Mouse (Mus musculus) adrenal gland, postnatal 4 days (tissue): ENCODE data around the gene Brcc3. TPM values are rescaled to one million over a fixed set of nuclear protein-coding genes. Genes with fewer than 3 reads are reported as not detected.
A peak's percentile ranks its signal among the peaks of the same experiment; 100 is the strongest.

Experiments
- DNase-seq, 2 experiments: peaks; one replicate each; pipeline ENCODE4 v3.0.0; 2021 to 2022; ENCODE audit warnings: low spot score in 2 of 2, mixed read lengths in 2 of 2
- long read RNA-seq, 2 experiments: library from polyadenylated mRNA; stranded (forward); transcript quantifications; one replicate each; pipeline ENCODE4 v2.0.0; 2021
- total RNA-seq, 2 experiments: library from RNA; stranded (reverse); gene quantifications; 2 replicates each; pipeline ENCODE4 v1.2.3; 2021

The Brcc3 gene
- total RNA-seq, result 10 to 100 TPM; 33.3 to 36.7 TPM
- long read RNA-seq, experiment 1, partial matches to known transcripts, result 1 of 1 reads
- long read RNA-seq, experiment 1, other reads (novel, unspliced or antisense), result 0 of 1 reads
- long read RNA-seq, experiment 2, partial matches to known transcripts, result 2 of 5 reads
- long read RNA-seq, experiment 2, other reads (novel, unspliced or antisense), result 3 of 5 reads

GRCm38 (mm10) chrX:75415936-75416785 lies at the start of gene Brcc3, which contains the start of the genes Cmc4 and Mtcp1:
Gene Brcc3, plus strand, starts transcription at chrX:75416628.
Gene Cmc4, minus strand, starts transcription at chrX:75416584.
Gene Mtcp1, minus strand, starts transcription at chrX:75416588.
- DNase-seq, result peak; percentile 48 to 66

GRCm38 (mm10) chrX:75370197-75370596 lies 46.2 kb upstream of the Brcc3 start:
- DNase-seq, result no peak

GRCm38 (mm10) chrX:75372666-75373425 lies 43.6 kb upstream of the Brcc3 start:
- DNase-seq, result no peak

- DNase-seq, result no peak
Measured at GRCm38 (mm10) chrX:75376815-75377214, 39.6 kb upstream of the Brcc3 start.

- no peak for DNase-seq
Measured at GRCm38 (mm10) chrX:75381176-75381575, 35.3 kb upstream of the Brcc3 start.

- DNase-seq, result no peak
Measured at GRCm38 (mm10) chrX:75381699-75382098, 34.7 kb upstream of the Brcc3 start.

GRCm38 (mm10) chrX:75382195-75382771 lies 34.1 kb upstream of the Brcc3 start, which contains the start of the genes Fundc2 and F8:
Gene Fundc2, plus strand, starts transcription at chrX:75382399.
Gene F8, minus strand, starts transcription at chrX:75382615.
- peak; percentile 13 to 48 for DNase-seq

GRCm38 (mm10) chrX:75399471-75399870 lies 17.0 kb upstream of the Brcc3 start:
- no peak for DNase-seq

- no peak for DNase-seq
Measured at GRCm38 (mm10) chrX:75402668-75403067, 13.8 kb upstream of the Brcc3 start.

- no peak for DNase-seq
Measured at GRCm38 (mm10) chrX:75403350-75403749, 13.1 kb upstream of the Brcc3 start.

- DNase-seq, result no peak
Measured at GRCm38 (mm10) chrX:75409711-75410110, 6.7 kb upstream of the Brcc3 start.

GRCm38 (mm10) chrX:75454597-75454996 lies 38.2 kb downstream of the Brcc3 start:
- no peak for DNase-seq

- DNase-seq, result peak; percentile 4 to 32
Measured at GRCm38 (mm10) chrX:75475182-75475644, 58.8 kb downstream of the Brcc3 start.

- DNase-seq, result no peak
Measured at GRCm38 (mm10) chrX:75489886-75490285, 73.5 kb downstream of the Brcc3 start.

Other genes with a start within 250 kb of the Brcc3 start
- 100 to 1,000 TPM in 1 of 2 experiments, 10 to 100 TPM in 1; 76.4 to 112 TPM for gene Fundc2, start 34.2 kb upstream of the Brcc3 start, total RNA-seq
- 1 to 10 TPM; 5.9 to 9.6 TPM for gene F8, start 34.0 kb upstream of the Brcc3 start, total RNA-seq
- gene Cmc4, start within 50 bp of the Brcc3 start, total RNA-seq, result 10 to 100 TPM; 14.2 TPM
- gene Mtcp1, start within 50 bp of the Brcc3 start, total RNA-seq, result 10 to 100 TPM; 16.9 to 17.6 TPM
- 10 to 100 TPM; 59.5 to 59.6 TPM for gene Vbp1, start 97.7 kb downstream of the Brcc3 start, total RNA-seq
- 1 to 10 TPM; 2.5 to 2.6 TPM for gene Rab39b, start 161.6 kb downstream of the Brcc3 start, total RNA-seq